Mouse (Mus musculus): ENCODE data around the gene Micall2. TPM values are rescaled to one million over a fixed set of nuclear protein-coding genes. Genes with fewer than 3 reads are reported as not detected.
"Not testable (repeated sequence)": the region's sequence is repeated elsewhere in the genome, so short reads cannot be mapped to it uniquely, and the experiment has no call there.

Micall2 gene
- total RNA-seq (2021) (10 to 100 TPM in 1 of 2 experiments, 1 to 10 TPM in 1; 6.0 to 14.7 TPM), polyA plus RNA-seq (2012; rRNA removed) (6.1 and 7.6 TPM in 2 replicates)
- long read RNA-seq, partial matches to known transcripts, result 4 of 4 reads
- long read RNA-seq, other reads (novel, unspliced or antisense), result 0 of 4 reads

- DNase-seq, result peak; percentile 98
These were observed at the start of gene Micall2 for GRCm38 (mm10) chr5:139735677-139736503. Gene Micall2 (minus strand): TSS chr5:139736336.

DNA sequence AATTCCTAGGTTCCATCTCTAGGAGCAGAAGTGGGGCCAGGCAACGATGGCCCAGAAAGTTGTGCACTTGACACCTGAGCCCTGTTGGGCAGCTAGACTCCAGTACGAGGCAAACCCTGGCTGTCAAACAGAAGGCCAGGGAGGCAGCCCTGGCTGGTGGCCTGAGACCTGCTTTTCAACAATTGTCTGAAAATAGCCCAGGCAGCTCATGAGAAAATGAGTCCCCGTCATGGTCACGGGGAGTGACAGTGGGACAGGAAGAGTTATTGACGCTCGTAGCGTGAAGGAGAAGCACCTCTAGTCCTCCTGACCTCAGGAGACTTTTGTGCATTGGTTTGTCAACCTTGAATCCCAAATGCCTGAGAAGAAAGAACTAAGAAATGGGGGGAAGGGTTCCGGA lies 45.3 kb upstream of the Micall2 start:
- no peak for DNase-seq

GRCm38 (mm10) chr5:139776966-139777365 lies 40.8 kb upstream of the Micall2 start:
- no peak for DNase-seq

GRCm38 (mm10) chr5:139775216-139775926 lies 39.2 kb upstream of the Micall2 start, which contains the start of gene Ints1:
Gene Ints1 (minus strand): TSS chr5:139775674.
- peak; percentile 96 for DNase-seq

GRCm38 (mm10) chr5:139768216-139768615 lies 32.1 kb upstream of the Micall2 start:
- no peak for DNase-seq

GRCm38 (mm10) chr5:139764296-139764695 lies 28.2 kb upstream of the Micall2 start:
- DNase-seq, result no peak

- no peak for DNase-seq
These were observed 22.0 kb upstream of the Micall2 start for GRCm38 (mm10) chr5:139758096-139758495.

- DNase-seq, result no peak
These were observed 20.4 kb upstream of the Micall2 start for GRCm38 (mm10) chr5:139756586-139756985.

DNA sequence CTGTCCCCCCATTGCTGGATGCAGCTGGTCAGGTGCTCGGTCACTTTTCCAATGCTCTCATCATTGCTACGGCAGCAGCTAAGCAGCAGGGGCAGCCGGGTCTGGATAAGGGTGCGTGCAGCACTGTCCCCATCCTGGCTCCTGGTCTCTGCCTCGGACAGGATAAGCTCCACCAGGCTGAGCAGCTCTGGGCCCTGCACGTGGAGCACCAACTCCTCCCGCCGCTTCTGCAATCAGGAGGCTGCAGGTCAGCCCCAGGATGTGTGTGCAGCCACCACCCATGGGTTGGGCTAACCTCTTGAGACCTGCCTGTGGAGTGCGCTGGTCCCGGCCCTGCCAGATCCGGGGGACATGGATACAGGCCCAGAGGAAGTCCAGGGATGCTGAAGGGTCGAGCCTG lies 20.0 kb upstream of the Micall2 start:
- no peak for DNase-seq

GRCm38 (mm10) chr5:139754753-139755152 lies 18.6 kb upstream of the Micall2 start:
- DNase-seq, result peak; percentile 39

DNA sequence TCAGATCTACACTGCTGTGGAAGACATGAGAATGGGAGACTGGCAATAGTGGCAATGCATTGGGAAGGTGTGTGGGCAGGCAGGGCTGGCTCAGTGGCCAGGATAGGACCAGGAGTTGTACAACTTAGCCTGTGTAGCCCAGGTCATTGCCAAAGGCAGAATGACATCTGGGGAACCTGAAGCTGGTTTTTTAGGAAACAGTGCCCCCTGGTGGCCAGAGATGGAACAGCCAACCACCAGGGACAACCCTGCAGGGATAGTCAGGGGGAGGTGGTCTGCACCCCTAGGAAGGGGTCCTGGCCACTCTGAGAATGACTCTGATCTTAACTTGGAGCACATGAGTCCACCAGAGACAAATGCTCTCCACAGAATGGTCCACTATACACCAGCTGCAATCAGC lies 14.4 kb upstream of the Micall2 start:
- DNase-seq, result peak; percentile 64

- no peak for DNase-seq
These were observed 13.4 kb upstream of the Micall2 start for GRCm38 (mm10) chr5:139749413-139750125.

- peak; percentile 77 for DNase-seq
These were observed 9.6 kb upstream of the Micall2 start for GRCm38 (mm10) chr5:139745771-139746170.

DNA sequence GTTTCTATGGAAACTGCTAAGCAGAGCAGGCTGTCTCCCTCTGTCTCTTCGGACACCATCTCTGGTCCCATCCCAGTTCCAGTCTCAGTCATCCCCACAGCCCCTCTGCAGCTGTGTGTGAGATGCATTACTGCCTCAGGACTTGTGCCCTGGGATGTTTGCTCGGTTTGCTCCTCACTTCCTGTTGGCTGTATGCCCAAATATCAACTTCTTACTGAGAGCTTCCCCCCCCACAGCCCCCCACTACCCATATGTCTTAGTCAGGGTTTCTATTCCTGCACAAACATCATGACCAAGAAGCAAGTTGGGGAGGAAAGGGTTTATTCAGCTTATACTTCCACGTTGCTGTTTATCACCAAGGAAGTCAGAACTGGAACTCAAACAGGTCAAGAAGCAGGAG lies 6.5 kb upstream of the Micall2 start:
- DNase-seq, result not testable (repeated sequence)

DNA sequence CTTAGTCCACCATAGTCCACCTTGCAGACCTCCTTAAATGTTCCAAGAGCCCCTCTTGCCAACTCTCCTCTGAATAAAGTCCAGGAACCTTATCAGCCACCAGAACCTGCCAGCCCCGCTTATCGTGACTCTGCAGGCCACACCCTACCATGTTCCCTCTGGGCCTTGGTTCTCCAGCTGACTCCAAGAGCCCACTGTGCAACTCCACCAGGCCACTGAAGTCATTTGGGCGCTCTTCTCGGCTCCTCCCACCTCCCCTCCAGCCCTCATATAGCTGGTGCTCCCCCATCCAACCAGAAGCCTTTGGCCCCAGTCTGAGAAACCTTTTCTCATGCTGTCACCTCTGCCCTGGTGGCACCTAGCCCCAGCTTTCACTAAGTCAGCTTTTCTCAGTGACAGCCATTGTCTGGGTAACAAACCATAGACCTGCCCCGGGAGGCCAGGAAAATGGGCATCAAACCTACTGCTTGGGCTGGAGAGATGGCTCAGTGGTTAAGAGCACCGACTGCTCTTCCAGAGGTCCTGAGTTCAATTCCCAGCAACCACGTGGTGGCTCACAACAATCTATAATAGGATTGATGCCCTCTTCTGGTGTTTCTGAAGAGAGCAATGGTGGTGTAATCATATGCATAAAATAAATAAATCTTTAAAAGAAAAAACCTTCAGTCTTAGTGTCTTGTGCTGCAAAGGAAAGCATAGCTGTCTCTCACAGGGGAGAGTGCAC lies 2.6 kb upstream of the Micall2 start:
- no peak for DNase-seq

DNA sequence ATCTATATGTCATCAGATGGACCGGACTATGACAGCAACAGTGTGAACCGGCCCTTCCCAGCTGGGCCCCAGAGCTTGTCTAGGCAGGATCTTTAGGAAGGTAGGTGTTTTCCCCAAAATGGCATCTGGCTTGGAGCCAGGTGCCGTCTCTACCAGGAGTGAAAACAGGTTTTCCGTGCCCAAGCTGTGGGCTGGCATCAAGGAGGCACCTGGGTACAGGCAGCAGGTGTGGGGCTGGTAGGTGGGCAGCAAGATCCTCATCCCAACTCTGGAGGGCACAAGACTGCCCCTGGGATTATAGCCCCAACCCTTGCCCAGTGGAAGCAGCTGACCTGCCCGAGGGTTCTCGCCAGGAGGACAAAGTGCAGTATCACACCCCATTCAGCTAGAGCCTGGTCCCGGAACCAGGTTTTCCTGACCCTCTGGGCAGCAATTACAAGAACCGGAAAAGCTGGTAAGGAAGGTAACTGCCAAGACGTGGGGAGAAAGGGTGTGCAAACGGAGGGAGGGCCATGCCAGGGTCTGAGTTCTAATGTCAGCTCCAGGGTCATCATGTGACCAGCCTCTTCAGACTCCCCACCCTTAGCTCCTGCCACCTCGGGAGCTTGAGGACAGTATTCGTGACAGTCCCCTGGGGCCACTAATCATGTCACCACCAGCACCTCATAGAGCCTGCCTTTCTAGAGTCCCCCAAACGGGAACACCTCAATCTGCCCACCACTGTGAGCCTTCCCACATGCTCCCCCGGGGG lies 1.9 kb upstream of the Micall2 start:
- DNase-seq, result no peak

GRCm38 (mm10) chr5:139736504-139736940 lies 386 bp upstream of the Micall2 start:
- no peak for DNase-seq

- DNase-seq, result no peak
These were observed 1.4 kb downstream of the Micall2 start for GRCm38 (mm10) chr5:139734746-139735145.

- no peak for DNase-seq
These were observed 2.1 kb downstream of the Micall2 start for GRCm38 (mm10) chr5:139734016-139734415.

DNA sequence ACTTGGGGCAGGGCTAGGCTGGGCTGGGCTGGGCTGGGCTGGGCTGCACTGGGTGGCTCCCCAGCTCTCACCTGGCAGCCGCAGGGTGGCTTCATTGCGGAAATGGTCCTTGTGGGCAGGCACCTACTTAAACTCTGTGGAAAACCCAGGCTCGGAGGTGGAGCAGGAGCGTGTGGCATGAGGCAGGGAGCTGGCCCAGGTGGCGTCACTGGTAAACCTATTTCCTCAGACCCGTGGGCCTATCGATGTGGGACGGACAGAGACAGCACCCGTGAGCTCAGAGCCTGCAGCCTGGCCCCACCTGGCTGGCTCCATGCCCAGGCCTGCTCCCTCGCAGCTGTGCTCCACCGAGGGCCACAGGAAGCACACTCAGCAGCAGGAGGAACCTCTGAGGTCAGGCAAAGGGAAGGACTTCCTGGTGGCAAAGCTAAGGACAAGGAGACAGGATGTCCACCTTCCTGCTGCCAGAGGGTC lies 3.5 kb downstream of the Micall2 start:
- peak; percentile 69 for DNase-seq

All from adrenal gland, adult 2 months (tissue).